Mouse (Mus musculus): Measurements from ENCODE around the gene Dnmt3b.

The Dnmt3b gene

GRCm38 (mm10) chr2:153649298-153650013, at the start of gene Dnmt3b:
Dnmt3b (plus strand) TSS chr2:153649450.
- DNase-seq, result peak; percentile 48

GRCm38 (mm10) chr2:153600021-153600666, 49.1 kb upstream of the Dnmt3b start:
- peak; percentile 50 for DNase-seq

GRCm38 (mm10) chr2:153600667-153601648, 48.3 kb upstream of the Dnmt3b start:
- DNase-seq, result no peak

GRCm38 (mm10) chr2:153603724-153604123, 45.5 kb upstream of the Dnmt3b start:
- no peak for DNase-seq

GRCm38 (mm10) chr2:153606421-153606820, 42.8 kb upstream of the Dnmt3b start:
- no peak for DNase-seq

GRCm38 (mm10) chr2:153607870-153608515, 41.3 kb upstream of the Dnmt3b start:
- DNase-seq, result peak; percentile 94

- DNase-seq, result no peak
Observed at GRCm38 (mm10) chr2:153609058-153609457, 40.2 kb upstream of the Dnmt3b start.

GRCm38 (mm10) chr2:153609548-153609947, 39.7 kb upstream of the Dnmt3b start:
- peak; percentile 95 for DNase-seq

- no peak for DNase-seq
Observed at GRCm38 (mm10) chr2:153610426-153611240, 38.6 kb upstream of the Dnmt3b start.

- no peak for DNase-seq
Observed at GRCm38 (mm10) chr2:153611241-153611630, 38.0 kb upstream of the Dnmt3b start.

GRCm38 (mm10) chr2:153611743-153612142, 37.5 kb upstream of the Dnmt3b start:
- DNase-seq, result no peak

GRCm38 (mm10) chr2:153612594-153613281, 36.5 kb upstream of the Dnmt3b start:
- no peak for DNase-seq

GRCm38 (mm10) chr2:153616893-153617292, 32.4 kb upstream of the Dnmt3b start:
- no peak for DNase-seq

- DNase-seq, result no peak
Observed at GRCm38 (mm10) chr2:153618439-153618838, 30.8 kb upstream of the Dnmt3b start.

- DNase-seq, result no peak
Observed at GRCm38 (mm10) chr2:153618889-153619288, 30.4 kb upstream of the Dnmt3b start.

- no peak for DNase-seq
Observed at GRCm38 (mm10) chr2:153622449-153622848, 26.8 kb upstream of the Dnmt3b start.

GRCm38 (mm10) chr2:153630950-153631349, 18.3 kb upstream of the Dnmt3b start:
- DNase-seq, result no peak

- DNase-seq, result peak; percentile 86
Observed at GRCm38 (mm10) chr2:153631976-153632870, 17.0 kb upstream of the Dnmt3b start, which contains the start of gene Commd7. Commd7 (minus strand) TSS chr2:153632781.

- no peak for DNase-seq
Observed at GRCm38 (mm10) chr2:153632871-153633226, 16.4 kb upstream of the Dnmt3b start.

- DNase-seq, result no peak
Observed at GRCm38 (mm10) chr2:153633259-153633658, 16.0 kb upstream of the Dnmt3b start.

Measured in cerebellum, adult 9-10 months (tissue).